8 mouse cellular contexts compared by ENCODE assay signal in genomic region chr4:155164550-155164949, GRCm38 (mm10). TPM values are rescaled to one million over a fixed set of nuclear protein-coding genes. Genes with fewer than 3 reads are reported as not detected.
DNase-seq lines count a peak whose midpoint lies in the region; ATAC-seq lines count a peak whose summit lies in the region.

No protein-coding gene starts in this region.

- peak overlapping the region; percentile 57; the same call in 1 of the 2 replicates for H3K27ac ChIP-seq in hindbrain, embryonic 10.5 days
- no peak overlapping the region for H3K27ac ChIP-seq in hindbrain, embryonic 11.5 days (ENCODE audit: low read depth, low read length)

- no peak overlapping the region for H3K4me3 ChIP-seq in hindbrain, embryonic 10.5 days
- no peak overlapping the region for H3K4me3 ChIP-seq in hindbrain, embryonic 11.5 days (ENCODE audit: low read depth, low read length)

- no peak overlapping the region for H3K9ac ChIP-seq in hindbrain, embryonic 11.5 days (ENCODE audit: low read depth, low read length)

- H3K27me3 ChIP-seq in hindbrain, embryonic 10.5 days (ENCODE audit: insufficient read depth, poor library complexity, severe bottlenecking), result no peaks in the 10 kb centered on the region
- no peaks in the 10 kb centered on the region for H3K27me3 ChIP-seq in hindbrain, embryonic 11.5 days (ENCODE audit: control insufficient read depth, insufficient read depth, low read length)

- 93% methylated on average over 6 of the region's 6 CpGs for WGBS in hindbrain, embryonic 10.5 days
- WGBS in hindbrain, embryonic 11.5 days, result 80% methylated on average over 6 of the region's 6 CpGs

- 0 out of 2 replicates have a peak, but pooled peaks cover 5% of the 10 kb centered on the region for H3K9me3 ChIP-seq in hindbrain, embryonic 10.5 days
- no peaks in the 10 kb centered on the region for H3K9me3 ChIP-seq in hindbrain, embryonic 11.5 days (ENCODE audit: control insufficient read depth, low read length)

- peaks cover 60% of the 10 kb centered on the region for H3K4me1 ChIP-seq in hindbrain, embryonic 10.5 days (replicated peaks)
- H3K4me1 ChIP-seq in hindbrain, embryonic 11.5 days (replicated peaks; ENCODE audit: control insufficient read depth, insufficient read depth, low read length), result peaks cover 3% of the 10 kb centered on the region; the same call in 1 of the 2 replicates

- DNase-seq in hindbrain, embryonic 10.5 days (ENCODE audit: low spot score), result no peak
- no peak for DNase-seq in hindbrain, embryonic 11.5 days (ENCODE audit: low spot score)
- DNase-seq in adrenal gland, adult 8-10 months, result peak; percentile 57
- peak; percentile 67 for DNase-seq in gastrocnemius, postnatal 25 days
- DNase-seq in kidney, adult 11 months, result peak; percentile 81
- DNase-seq in lung, postnatal 4 days, result peak; percentile 90 to 93
- DNase-seq in spleen, adult 12 weeks (ENCODE audit: low spot score), result no peak
- DNase-seq in right cerebral cortex, adult 18-20 months, result no peak

- H3K36me3 ChIP-seq in hindbrain, embryonic 10.5 days, result peaks cover 31% of the 10 kb centered on the region
- H3K36me3 ChIP-seq in hindbrain, embryonic 11.5 days (ENCODE audit: control insufficient read depth, insufficient read depth, low read length), result no peaks in the 10 kb centered on the region

- no peak for ATAC-seq in hindbrain, embryonic 11.5 days (ENCODE audit: low FRiP score)

- H3K4me2 ChIP-seq in hindbrain, embryonic 11.5 days (replicated peaks; ENCODE audit: low read depth, low read length), result no peak overlapping the region

RNA-seq across cellular contexts. Expression of gene Ski, which starts 57.8 kb away (rescaled TPM):
- 9.3 and 10.1 TPM in 2 replicates for polyA plus RNA-seq in hindbrain, embryonic 10.5 days (2016; fragmentation: Nextera tagmentation; extraction: Ambion mirVana)
- 13.4 and 21.0 TPM in 2 replicates for polyA plus RNA-seq in hindbrain, embryonic 11.5 days (2014; fragmentation: Nextera tagmentation; extraction: Ambion mirVana)
- 10 to 100 TPM; 64.1 to 85.4 (median 69.1) TPM for total RNA-seq in adrenal gland, adult 8-10 months (2022)
- 10 to 100 TPM; 31.3 to 34.7 TPM for total RNA-seq in gastrocnemius, postnatal 25 days (2021)

Comparison
In these comparisons a context has a peak if more than half of its experiments do, and no peak if none do; other contexts are left out.
1. DNase-seq: peak in adrenal gland, adult 8-10 months (single experiment), gastrocnemius, postnatal 25 days (single experiment), kidney, adult 11 months (single experiment) and lung, postnatal 4 days (2 of 2); none in hindbrain, embryonic 10.5 days (single experiment), hindbrain, embryonic 11.5 days (single experiment), spleen, adult 12 weeks (single experiment) and right cerebral cortex, adult 18-20 months (single experiment).